Mouse (Mus musculus): ENCODE data around the gene Mgl2.

Mgl2 gene

DNA sequence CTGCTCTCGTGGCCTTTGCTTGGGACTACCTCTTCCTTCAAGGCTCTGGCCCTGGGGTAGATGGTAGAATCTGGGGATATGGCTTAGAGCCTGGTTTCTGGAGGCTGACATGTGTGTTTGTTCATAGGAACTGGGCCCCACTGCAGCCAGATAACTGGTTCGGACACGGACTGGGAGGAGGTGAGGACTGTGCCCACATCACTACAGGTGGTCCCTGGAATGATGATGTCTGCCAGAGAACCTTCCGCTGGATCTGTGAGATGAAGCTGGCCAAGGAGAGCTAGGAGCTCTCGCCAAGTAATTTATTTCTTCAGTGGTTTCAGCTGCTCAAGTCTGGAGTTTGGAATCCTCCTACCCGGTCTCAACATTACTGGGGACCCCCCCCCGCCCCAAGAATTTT is 40.2 kb downstream of the Mgl2 start:
- DNase-seq (ENCODE audit: low read depth), result no peak

GRCm38 (mm10) chr11:70171181-70171580 is 41.1 kb downstream of the Mgl2 start:
- DNase-seq (ENCODE audit: low read depth), result no peak

- DNase-seq (ENCODE audit: low read depth), result peak; percentile 73
Observed at GRCm38 (mm10) chr11:70171847-70172246, 41.7 kb downstream of the Mgl2 start.

DNA sequence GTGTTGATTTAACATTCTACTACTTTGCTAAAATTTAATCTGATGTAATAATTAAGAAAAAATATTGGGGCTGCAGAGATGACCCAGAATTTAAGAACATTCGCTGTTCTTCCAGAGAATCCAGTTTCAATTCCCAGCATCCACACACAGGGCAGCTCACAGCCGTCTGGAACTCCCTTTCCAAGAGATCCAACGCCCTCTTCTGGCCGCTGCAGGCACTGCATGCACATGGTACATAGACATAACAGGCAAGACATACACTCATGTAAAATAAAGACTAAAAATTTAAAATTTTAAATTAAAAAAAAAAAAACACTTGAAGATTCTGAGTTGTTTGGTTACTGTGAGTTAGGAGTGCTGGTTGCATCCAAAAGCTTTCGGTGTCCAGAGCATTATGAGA is 42.2 kb downstream of the Mgl2 start:
- DNase-seq (ENCODE audit: low read depth), result peak; percentile 26

- DNase-seq (ENCODE audit: low read depth), result no peak
Observed at GRCm38 (mm10) chr11:70174491-70174890, 44.4 kb downstream of the Mgl2 start.

DNA sequence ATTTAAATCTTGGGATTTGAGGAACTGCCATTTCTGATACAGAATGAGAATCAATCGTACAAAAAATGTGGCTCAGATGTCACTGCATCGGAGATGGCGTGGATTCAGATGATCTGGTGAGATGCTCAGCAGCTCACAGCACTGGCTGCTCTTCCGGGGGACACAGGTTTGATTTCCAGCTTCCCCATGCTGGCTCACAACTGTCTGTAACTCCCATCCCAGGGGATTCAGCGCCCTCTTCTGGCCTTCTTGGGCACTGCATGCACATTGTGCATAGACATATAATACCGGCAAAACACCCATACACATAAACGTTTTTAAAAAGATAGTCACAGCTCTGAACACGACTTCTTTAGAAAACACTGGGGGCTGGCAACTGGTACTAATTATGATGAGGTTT is 47.5 kb downstream of the Mgl2 start:
- DNase-seq (ENCODE audit: low read depth), result peak; percentile 37

DNA sequence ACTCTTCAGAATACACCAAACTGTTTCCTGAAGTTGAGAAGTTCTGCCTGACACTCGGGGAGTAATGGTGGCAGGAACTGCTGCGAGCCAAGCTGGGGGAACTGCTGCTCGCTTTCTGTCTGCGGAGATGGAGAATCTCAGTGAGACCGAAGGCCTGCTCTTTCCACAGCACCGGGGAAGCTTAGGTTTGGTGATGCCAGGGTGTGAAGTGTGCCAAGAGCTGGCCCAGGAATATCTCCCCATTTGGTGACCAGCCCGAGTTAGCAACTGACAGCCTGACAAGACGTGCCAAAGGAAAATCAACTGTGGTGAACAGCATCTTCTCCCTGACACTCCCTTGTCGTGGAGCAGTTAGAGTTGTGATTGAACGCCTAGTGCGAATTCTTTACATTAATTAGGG is 48.2 kb downstream of the Mgl2 start:
- no peak for DNase-seq (ENCODE audit: low read depth)

DNA sequence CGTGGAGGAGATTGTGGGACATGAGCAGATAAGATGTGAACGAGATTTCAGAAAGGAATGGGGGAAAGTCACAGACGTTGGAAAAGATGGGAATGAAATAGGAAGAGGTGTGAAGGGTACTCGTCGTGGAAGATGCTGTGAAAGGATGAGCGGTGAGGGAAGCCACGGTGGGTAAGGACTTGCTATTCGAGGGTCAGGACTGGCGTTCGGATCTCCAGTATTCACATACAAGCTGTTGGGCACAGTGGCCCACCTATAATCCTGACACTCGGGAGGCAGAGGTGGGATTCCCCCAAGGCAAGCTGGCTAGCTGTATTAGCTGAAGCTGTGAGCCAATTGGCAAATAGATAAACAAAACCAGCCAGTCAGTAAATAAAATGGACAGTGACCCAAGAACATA is 48.6 kb downstream of the Mgl2 start:
- DNase-seq (ENCODE audit: low read depth), result no peak

DNA sequence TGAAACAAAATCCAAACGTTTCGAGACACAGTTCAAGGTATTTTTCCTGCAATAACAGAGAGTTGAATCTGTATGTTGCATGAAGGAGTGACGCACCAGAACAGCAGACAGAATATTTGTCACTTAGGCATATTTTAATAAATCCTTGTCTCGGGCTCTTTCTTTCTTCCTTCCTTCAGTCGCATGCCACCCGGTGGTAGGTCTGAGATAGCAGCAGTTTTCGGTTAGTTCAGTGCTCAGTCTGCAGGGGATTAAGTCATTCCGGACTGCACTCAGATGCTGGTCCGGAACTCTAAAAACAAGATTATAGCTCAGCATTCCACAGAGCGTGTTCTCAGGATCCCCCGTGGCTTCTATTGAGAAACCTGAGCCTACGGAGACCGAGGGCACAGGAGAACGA is 49.3 kb downstream of the Mgl2 start:
- peak; percentile 31 for DNase-seq (ENCODE audit: low read depth)

DNA sequence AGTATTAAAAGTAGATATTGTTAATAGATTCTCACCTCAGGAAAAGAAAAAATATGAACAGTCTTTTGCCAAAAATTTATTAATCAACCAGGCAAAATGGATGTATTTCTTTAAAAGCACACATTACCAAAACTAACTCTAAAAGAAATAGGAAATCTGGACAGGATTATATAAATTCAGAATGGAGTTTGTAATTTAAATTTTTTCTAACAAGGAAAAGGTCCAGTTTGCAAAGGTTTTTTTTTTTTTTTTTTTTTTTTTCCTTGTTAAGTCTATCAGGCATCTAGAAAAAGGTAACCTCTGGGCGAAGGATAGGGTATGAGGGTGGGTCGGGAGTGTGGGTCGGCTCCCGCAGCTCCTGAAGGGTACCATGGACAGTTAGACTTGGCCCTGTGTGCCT is 50.4 kb downstream of the Mgl2 start:
- no peak for DNase-seq (ENCODE audit: low read depth)

DNA sequence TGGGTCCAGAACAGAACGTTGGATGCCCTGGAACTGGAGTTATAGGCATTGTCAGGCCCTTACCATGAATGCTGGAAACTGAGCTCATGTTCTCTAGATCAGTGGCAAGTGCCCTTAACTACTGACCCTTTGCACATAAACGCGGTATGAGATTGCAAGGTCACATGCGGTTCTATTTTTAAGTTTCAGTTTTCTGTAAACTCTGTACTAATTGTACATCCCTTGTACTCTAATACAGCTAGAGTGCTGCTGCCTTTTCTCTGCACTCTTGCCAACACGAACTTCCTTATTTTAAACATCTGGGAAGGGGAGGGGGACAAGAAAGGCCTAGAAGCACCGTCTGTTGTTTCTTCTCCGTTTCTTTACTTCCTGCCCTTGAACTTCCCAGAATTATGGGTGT is 55.0 kb downstream of the Mgl2 start:
- no peak for DNase-seq (ENCODE audit: low read depth)

All from induced T-regulatory cell, adult 2 months (primary cell).